ENCODE assay signal across 11 mouse cellular contexts in genomic region chr9:31118520-31119298, GRCm38 (mm10). TPM values are rescaled to one million over a fixed set of nuclear protein-coding genes. Genes with fewer than 3 reads are reported as not detected.
DNase-seq lines count a peak whose midpoint lies in the region; ATAC-seq lines count a peak whose summit lies in the region.
"Had no signal": no experiment of that assay in that cellular context is flagged by ENCODE, and none has a peak within 500 bp of the region (broad histone marks: within the 10 kb centered on the region; RNA-seq: fewer than 3 reads in every experiment).

No protein-coding gene starts in this region.

- H3K9me3 ChIP-seq in heart, embryonic 16.5 days (replicated peaks; ENCODE audit: control insufficient read depth, low read length): no peaks in the 10 kb centered on the region
- no peaks in the 10 kb centered on the region for H3K9me3 ChIP-seq in limb, embryonic 10.5 days (replicated peaks)

- H3K9ac ChIP-seq in heart, embryonic 16.5 days (ENCODE audit: low read length): no peak overlapping the region

- H3K27ac ChIP-seq in heart, embryonic 16.5 days (ENCODE audit: low read length): no peak overlapping the region
- H3K27ac ChIP-seq in limb, embryonic 10.5 days: no peak overlapping the region

- no peak for DNase-seq in heart, postnatal 25 days (ENCODE audit: low spot score)
- DNase-seq in 416B (ENCODE audit: low read depth) (peak; percentile 80), ZHBTc4 (ENCODE audit: low read depth, low spot score) (peak; percentile 84)
- peak; percentile 67 for DNase-seq in limb, embryonic 10.5 days (ENCODE audit: low spot score)
- no peak for DNase-seq in left cerebral cortex, adult 8-10 months (ENCODE audit: low spot score in 2 of 2)
- DNase-seq in frontal cortex, postnatal 14 days (ENCODE audit: low spot score in 2 of 2): no peak
- DNase-seq in right cerebral cortex, postnatal 4 days: no peak
- DNase-seq: cerebellum, adult 8-10 months; lung, postnatal 36 days had no signal

- 30% methylated on average over 11 of the region's 11 CpGs for WGBS in heart, embryonic 16.5 days
- WGBS in limb, embryonic 10.5 days: 33% methylated on average over 11 of the region's 11 CpGs

- H3K4me2 ChIP-seq in heart, embryonic 16.5 days (ENCODE audit: low read depth, low read length): no peak overlapping the region

- no peaks in the 10 kb centered on the region for H3K27me3 ChIP-seq in heart, embryonic 16.5 days (ENCODE audit: control insufficient read depth, insufficient read depth, low read length)
- H3K27me3 ChIP-seq in limb, embryonic 10.5 days (ENCODE audit: low read depth, poor library complexity, severe bottlenecking): no peaks in the 10 kb centered on the region

- ATAC-seq in heart, embryonic 16.5 days (replicated peaks; ENCODE audit: extremely low read depth, insufficient read depth, low FRiP score): peak; percentile 82
- ATAC-seq: inflammation-experienced regulatory T-cells, adult 6 months had no signal

- peaks cover 24% of the 10 kb centered on the region for H3K4me1 ChIP-seq in heart, embryonic 16.5 days (ENCODE audit: control insufficient read depth, insufficient read depth, low read length)
- H3K4me1 ChIP-seq in limb, embryonic 10.5 days: peaks cover 56% of the 10 kb centered on the region

- intact Hi-C loops in heart, postnatal 25 days (cut with DNase I): no loop called here

- H3K4me3 ChIP-seq in heart, embryonic 16.5 days (ENCODE audit: low read length): no peak overlapping the region
- no peak overlapping the region for H3K4me3 ChIP-seq in limb, embryonic 10.5 days

- H3K36me3 ChIP-seq in heart, embryonic 16.5 days (ENCODE audit: control insufficient read depth, insufficient read depth): no peaks in the 10 kb centered on the region
- H3K36me3 ChIP-seq in limb, embryonic 10.5 days: no peaks in the 10 kb centered on the region

RNA-seq across cellular contexts. Expression of gene St14, which starts 12.9 kb away (rescaled TPM):
- 3.6 and 6.2 TPM in 2 replicates for polyA plus RNA-seq in heart, embryonic 16.5 days (2015; fragmentation: Nextera tagmentation; extraction: Ambion mirVana)
- under 1 TPM; 0.18 to 0.22 TPM for total RNA-seq in heart, postnatal 25 days (2021)
- polyA plus RNA-seq in limb, embryonic 10.5 days (2016; fragmentation: Nextera tagmentation; extraction: Ambion mirVana): 11.3 and 13.2 TPM in 2 replicates
- 1 to 10 TPM in 3 of 4 experiments, under 1 TPM in 1; 0.96 to 9.2 (median 4.0) TPM for total RNA-seq in left cerebral cortex, adult 8-10 months (2022)

Comparison
In these comparisons a context has a peak if more than half of its experiments do, and no peak if none do; other contexts are left out.
1. DNase-seq: peak in 416B (single experiment), ZHBTc4 (single experiment) and limb, embryonic 10.5 days (single experiment); none in heart, postnatal 25 days (single experiment), left cerebral cortex, adult 8-10 months (0 of 2), frontal cortex, postnatal 14 days (0 of 2) and right cerebral cortex, postnatal 4 days (single experiment).